Mouse (Mus musculus) brain, embryonic 14.5 days (tissue): Measurements from ENCODE around the gene Hoxa3. TPM values are rescaled to one million over a fixed set of nuclear protein-coding genes. Genes with fewer than 3 reads are reported as not detected.

Experiments used
- DNase-seq: peaks from one replicate; pipeline ENCODE4 v3.0.0-alpha.2; 2011; ENCODE audit warnings: low read depth
- CTCF ChIP-seq: fragments of 200-500 bp; IDR thresholded peaks from 2 replicates; pipeline ENCODE4 v1.5.1; 2012; ENCODE audit warnings: inconsistent platforms, mild to moderate bottlenecking, moderate library complexity, borderline replicate concordance; ENCODE audit not compliant: insufficient read depth, insufficient read length; ENCODE audit errors: extremely low read depth
- POLR2A ChIP-seq: fragments of 200-500 bp; IDR thresholded peaks from 2 replicates; pipeline ENCODE4 v1.6.1; 2012; ENCODE audit warnings: mild to moderate bottlenecking, inconsistent platforms, borderline replicate concordance; ENCODE audit not compliant: poor library complexity, insufficient read depth, insufficient read length, severe bottlenecking; ENCODE audit errors: extremely low read depth
- polyA plus RNA-seq: library from polyadenylated mRNA; depleted of rRNA; stranded (reverse); fragments of >200 nt; gene quantifications from 2 replicates; pipeline ENCODE4 v1.2.3, GENCODE M21; 2012; rRNA removed

Gene Hoxa3
- polyA plus RNA-seq = 1.6 and 20.3 TPM in 2 replicates

DNA sequence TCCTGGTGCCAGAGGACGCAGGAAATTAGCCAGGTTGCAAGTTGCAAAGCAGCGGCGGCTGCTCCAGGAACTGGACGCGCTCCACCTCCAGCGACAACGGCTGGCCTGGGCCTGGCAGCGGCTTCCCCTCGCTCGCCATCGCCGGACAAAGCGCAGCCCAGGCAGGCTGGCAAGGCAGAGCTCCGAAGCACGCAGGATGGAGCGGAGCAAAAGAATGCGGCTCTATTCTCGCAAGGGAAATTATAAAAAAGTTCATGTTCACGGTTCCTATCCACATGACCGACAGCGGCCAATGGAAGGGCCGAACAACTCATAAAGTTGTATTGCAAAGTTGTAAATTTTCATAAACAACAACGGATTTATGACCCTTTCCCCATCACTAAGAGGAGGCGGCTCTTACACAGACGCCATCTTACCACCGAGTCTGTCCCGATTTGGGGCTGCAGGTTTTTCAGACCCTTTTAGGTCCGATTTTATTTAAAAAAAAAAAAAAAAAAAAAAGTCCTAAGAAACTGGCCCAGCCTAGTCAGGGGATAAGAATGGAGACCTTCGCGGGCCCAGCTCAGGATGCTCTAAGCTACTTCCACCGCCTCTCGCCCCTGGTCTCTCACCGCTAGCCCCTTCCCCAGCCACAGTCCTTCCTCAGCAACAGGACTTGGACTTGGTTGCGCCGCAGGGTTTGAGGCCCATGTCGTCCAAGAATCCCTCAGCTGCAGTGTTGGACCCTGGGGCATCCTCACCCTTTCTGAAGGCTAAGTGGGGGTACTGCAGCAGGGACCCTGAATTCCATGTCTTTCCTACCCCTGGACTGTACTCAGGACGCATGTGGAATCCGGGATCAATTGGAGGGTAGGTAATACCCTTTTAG is at the start of gene Hoxa3, which contains the start of gene Gm28308:
Hoxa3 (minus strand) TSS at position 218 of the 868 bp plus-strand sequence.
Gm28308 (minus strand) TSS at position 221 of the 868 bp plus-strand sequence.
- no peak for TF ChIP-seq POLR2A
- TF ChIP-seq CTCF = no peak
- DNase-seq = no peak

DNA sequence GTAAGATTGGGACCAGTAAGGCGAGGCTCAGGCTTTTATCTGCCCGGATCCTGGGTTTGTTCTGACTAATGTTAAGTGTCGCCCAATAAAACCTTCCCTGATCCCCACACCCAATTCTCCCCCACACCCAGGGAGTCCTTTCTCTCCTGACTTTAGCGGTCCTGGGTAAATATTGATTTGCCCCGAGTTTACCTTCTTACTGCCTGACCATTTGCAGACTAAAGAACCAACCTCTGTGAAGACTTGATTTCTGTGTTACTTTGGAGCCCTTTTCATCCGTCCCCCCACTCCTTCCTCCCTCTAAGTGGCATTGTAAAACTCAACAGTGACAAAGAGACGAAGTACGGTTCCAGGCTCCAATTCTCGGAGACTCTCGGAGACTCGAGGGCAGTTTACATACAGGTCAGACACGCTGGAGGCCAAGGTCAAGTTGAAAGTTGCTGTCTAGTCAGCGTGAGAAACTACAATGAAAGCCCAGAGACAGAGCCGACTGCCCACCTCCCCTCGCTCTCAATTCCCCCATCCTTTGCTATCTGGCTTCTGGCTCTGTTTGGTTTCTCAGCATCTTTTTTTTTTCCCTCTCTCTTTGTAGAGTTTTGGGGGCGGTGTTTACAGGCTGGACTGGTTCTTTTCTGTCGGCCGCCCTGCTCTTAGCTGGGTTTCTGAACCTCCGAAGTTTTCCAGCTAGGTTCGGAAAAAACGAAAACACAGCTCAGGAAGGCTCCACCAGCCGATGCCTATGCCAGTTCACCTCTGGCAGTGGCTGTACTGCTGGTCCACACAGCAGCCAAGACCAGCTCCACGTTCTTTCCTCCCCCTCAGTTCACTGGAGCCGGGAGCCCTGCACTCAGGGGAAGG is 49.6 kb upstream of the Hoxa3 start:
- DNase-seq = no peak
- TF ChIP-seq POLR2A (no peak), CTCF (no peak)

- TF ChIP-seq CTCF (no peak), POLR2A (no peak)
- peak; percentile 15 for DNase-seq
Measured at GRCm38 (mm10) chr6:52261751-52262462, 48.8 kb upstream of the Hoxa3 start.

GRCm38 (mm10) chr6:52260654-52261575 is 47.8 kb upstream of the Hoxa3 start, which contains the start of gene Hoxa13:
Hoxa13 (minus strand) TSS chr6:52260880.
- DNase-seq = peak; percentile 25
- TF ChIP-seq CTCF (no peak), POLR2A (no peak)

DNA sequence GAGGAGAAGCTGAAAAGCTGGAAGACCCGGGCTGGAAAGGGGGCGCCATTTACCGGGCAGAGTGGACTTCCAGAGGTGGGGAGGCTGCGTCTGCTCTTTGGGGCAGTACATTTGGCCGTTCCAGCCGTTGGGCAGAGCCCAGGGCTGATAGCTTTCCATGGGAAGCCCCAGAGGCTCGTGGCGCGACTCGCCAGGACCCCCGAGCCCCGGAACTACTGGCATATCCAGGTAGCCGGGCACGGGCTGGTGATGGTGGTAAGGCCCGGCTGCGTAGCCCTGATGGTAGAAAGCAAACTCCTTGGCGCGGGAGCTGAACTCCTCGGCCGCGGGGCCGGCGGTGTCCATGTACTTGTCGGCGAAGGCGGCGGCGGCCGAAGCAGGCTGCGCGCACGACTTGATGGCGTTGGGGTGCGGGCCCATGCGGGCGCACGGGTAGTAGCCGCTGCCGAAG is 46.7 kb upstream of the Hoxa3 start:
- no peak for DNase-seq

GRCm38 (mm10) chr6:52259081-52259790 is 46.1 kb upstream of the Hoxa3 start:
- DNase-seq = peak; percentile 39
- TF ChIP-seq POLR2A (no peak), CTCF (no peak)

More for the DNA sequence above, 46.7 kb upstream of the Hoxa3 start:
- no peak for TF ChIP-seq CTCF
- TF ChIP-seq POLR2A = no peak

DNA sequence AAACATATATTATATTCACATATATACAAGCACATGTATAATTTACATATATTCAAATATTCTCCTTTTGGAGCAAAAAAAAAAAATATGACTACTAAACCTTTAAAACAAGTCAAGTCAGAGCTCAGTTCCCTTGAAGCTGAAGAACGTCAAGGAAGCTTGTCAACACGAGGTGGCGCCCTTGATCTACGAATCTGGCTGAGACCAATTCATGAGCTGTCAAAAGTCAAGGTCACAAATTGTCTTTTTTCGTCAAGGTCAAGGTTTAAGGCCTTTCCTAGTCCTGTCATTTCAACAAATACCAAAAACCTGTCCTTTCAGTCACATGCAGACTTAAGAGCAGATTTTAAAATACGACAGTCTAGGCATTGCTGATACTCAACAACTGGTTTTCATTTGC is 43.8 kb upstream of the Hoxa3 start:
- no peak for TF ChIP-seq POLR2A
- TF ChIP-seq CTCF = peak; percentile 85

DNA sequence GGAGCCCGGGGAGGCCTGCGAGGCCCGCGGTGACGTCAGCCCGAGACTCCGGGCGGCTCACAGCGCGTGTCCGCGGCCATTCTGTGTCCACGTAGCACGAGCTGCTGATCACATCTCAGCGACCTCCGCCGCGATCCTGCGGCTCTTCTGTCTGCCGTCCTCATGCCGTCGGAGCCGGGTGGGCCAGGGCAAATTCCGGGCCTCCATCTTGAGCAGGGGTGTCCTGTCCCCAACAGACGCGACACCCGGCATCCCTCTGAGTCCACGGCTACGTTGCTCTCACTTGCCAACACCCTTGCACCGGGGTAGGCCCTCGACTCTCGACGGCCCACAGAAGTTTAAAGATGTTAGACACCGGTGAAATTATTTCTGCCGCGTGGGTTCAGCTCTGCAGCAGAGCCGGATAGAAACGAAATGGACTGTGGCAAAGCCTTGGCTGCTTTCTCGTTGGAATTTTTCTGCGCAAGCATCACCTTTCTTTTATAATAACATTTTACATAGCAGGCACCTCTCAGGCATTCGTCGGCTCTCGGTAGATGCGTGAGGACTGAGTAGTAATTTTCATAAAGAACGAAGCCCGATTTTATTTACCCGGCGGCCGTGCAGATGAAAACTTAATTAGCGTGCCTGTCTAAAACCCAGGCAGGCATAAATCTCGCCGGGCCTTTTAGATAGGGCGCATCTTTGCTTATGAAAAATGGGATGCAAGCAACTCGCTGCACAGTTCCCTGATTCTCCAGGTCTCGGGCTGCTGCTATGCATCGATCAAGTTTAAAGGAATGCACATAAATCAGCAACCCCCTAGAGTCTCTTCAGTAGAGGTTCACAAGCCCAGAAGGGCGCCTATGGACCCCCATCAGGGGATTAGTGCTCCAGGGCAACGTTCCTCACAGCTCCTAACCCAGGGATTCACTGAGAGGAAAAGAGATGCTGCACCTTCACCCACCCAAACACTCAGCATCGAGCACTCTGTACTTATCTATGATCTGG is 40.7 kb upstream of the Hoxa3 start:
- no peak for TF ChIP-seq CTCF
- no peak for TF ChIP-seq POLR2A
- peak; percentile 63 for DNase-seq

More for the DNA sequence above, 43.8 kb upstream of the Hoxa3 start:
- DNase-seq = peak; percentile 91

GRCm38 (mm10) chr6:52252775-52253376 is 39.7 kb upstream of the Hoxa3 start:
- TF ChIP-seq CTCF = no peak
- TF ChIP-seq POLR2A = no peak
- DNase-seq = peak; percentile 30

- TF ChIP-seq CTCF (no peak), POLR2A (no peak)
Measured at GRCm38 (mm10) chr6:52252016-52252774, 39.1 kb upstream of the Hoxa3 start.

More at GRCm38 (mm10) chr6:52252016-52252774, 39.1 kb upstream of the Hoxa3 start:
- DNase-seq = peak; percentile 27
